Mouse (Mus musculus): ENCODE data around the gene Gtf2h3.
"Not testable (repeated sequence)": the region's sequence is repeated elsewhere in the genome, so short reads cannot be mapped to it uniquely, and the experiment has no call there.

The Gtf2h3 gene

DNA sequence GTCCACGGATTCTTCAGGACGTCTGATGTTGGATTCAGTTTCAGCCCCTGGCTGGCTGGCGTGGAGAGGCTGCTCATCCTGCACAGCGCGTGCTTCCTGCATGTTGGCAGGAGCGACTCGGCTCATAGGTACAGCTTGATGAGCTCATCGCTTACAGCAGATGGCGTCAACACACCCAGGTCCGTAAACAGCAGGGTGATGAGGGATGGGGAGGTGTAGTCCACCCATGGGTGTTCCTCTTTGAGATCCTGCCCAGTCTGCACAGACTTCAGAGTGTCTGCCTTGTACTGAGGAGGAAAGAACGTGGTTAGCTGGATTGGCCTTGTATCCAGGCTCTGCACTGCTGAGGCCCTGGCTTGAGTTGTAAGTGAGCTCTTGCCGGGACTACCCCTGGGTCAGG lies 7.9 kb upstream of the Gtf2h3 start:
- no peak for DNase-seq (ENCODE audit: low read depth, low spot score)

DNA sequence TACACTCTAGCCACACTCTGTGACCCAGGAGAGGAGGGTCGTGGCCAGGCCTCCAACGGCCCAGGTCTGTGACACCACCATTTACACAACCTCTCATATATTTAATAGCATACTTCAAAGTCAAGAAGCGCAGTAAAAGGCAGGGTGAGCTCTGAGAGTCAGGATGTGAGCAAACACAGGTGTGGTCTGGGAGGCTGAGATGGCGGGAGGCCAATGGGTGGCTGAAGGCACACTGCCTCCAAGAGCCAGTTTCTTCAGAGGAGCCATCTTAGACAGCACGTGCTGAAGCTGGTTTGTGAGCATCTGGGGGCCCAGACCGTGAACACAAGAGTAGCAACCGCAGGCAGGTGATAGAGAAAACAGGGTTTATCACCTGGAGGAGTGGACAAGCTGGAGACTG lies 3.5 kb upstream of the Gtf2h3 start:
- no peak for DNase-seq (ENCODE audit: low read depth, low spot score)

DNA sequence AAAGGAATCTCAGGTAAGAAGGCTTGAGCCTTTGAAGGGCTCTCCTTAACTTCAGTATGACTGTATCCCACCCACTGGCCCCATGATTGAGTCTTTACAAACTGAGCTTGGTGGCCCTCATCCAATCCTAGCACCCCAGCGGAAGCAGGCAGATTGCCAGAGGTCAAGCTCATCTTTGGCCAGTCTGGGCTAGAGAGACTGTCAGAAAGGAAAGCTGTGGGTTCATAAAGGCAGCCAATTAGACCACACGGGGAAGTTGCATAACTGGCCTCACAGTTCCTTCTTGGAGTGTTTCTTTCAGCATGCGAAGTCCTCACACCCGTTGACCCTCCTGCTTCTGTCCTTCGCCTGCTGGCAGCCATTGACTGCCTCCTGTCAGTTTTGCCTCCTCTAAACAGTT lies 3.6 kb downstream of the Gtf2h3 start:
- DNase-seq (ENCODE audit: low read depth, low spot score), result no peak

DNA sequence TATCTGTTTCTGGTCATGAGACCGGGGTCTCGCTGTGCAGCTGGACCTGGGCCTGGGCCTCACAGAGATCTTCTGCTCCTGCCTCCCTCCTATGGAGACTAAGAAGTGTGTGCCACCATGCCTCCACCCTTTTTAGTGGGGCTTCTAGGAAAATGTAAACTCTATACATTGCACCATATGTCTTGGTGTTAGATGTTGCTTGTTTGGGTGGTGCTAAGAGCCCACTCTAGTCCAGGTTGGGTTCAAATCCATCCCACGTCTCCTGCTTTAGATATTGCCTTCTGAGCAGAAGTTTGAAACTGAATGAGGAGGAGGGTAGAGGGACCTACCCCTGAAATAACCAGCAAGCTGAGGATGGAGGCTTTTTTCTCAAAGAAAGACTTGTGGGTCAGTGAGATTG lies 13.8 kb downstream of the Gtf2h3 start:
- no peak for DNase-seq (ENCODE audit: low read depth, low spot score)

DNA sequence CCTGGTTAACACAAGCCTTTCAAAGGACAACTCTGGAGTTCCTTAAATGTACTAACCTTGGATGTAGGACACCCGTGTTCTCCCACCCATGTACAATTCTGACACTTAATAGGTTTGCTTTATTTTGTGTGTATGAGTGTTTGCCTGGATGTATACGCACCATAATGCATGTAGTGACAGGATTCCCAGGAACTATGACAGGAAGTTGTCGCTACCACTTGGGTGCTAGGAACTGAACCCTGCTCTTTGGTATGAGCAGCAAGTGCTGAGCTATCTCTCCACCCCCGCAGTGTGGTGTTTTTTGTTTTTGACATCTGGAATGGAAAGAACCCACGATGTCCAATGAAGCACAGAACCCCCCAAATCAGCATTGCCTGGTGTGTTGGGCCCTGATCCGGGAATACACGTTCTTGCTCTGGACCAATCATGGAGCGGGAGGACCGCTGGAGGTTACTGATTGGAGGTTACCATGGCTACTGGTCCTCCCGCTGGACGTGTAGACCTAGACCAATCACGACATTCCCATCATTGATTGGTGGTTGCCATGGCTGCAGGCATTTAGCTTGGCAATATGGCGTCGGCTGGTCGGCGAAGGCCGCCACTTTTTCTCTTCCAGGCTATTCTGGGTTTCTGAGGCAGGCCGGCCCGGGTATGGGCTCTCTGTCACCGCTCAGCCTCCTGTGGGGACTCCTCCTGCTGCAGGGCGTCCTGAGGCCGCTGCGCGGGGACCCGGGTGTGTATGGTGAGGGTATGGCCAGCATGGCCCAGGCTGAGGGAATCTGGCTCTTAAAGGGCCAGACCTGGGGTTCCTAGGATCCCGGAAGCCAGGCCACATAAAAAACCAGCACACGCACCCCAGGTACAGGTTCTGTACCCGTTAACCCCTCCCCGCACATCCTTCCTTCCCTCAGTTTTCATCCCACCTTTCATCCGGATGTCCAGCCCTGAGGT lies 19.6 kb downstream of the Gtf2h3 start:
- DNase-seq (ENCODE audit: low read depth, low spot score), result peak; percentile 99

DNA sequence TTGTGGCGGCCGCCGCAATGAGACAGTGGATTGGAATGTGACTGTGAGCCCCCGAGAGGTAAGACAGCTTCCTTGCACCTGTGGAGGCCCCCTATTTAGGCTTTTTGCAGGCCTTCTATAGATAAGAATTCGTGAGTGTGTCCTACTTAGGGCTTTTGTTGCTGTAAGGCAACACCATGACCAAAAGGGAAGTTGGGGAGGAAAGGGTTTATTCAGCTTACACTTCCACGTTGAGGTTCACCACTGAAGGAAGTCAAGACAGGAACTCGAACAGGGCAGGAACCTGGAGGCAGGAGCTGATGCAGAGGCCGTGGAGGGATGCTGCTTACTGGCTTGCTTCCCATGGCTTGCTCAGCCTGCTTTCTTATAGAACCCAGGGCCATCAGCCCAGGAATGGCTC lies 20.8 kb downstream of the Gtf2h3 start:
- not testable (repeated sequence) for DNase-seq (ENCODE audit: low read depth, low spot score)

DNA sequence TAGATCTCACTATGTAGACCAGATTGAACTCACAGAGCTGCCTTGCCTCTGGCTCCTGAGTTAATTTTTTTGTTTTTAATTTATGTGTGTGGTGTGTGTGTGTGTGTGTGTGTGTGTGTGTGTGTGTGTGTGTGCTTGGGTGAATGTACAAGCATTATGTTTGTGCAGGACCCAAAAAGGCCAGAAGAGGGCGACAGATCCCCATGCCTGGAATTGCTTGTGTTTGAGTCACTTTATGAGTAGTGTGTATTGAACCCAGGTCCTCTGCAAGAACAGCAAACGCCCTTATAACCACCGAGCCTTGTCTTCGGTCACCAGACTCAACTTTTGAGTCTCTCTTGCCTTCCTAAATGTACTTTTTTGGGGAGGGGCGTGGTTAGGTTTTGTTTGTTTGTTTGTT lies 23.4 kb downstream of the Gtf2h3 start:
- peak; percentile 85 for DNase-seq (ENCODE audit: low read depth, low spot score)

DNA sequence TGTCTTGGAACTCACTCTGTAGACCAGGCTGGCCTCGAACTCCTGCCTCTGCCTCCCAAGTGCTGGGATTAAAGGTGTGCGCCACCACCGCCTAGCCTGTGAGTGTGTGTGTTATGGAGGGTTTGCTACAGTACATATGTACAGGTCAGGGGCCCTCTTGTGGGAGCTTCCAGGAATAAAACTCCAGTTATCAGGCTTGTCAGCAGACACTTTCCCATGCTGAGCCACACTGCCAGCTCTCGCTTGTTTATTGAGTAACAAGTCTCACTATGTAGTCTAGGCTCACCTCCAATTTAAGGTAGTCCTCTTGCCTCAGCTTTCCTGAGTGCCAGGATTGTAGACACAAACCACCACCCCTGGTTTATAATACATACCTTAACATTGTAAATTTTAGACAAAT lies 25.4 kb downstream of the Gtf2h3 start:
- DNase-seq (ENCODE audit: low read depth, low spot score), result no peak

DNA sequence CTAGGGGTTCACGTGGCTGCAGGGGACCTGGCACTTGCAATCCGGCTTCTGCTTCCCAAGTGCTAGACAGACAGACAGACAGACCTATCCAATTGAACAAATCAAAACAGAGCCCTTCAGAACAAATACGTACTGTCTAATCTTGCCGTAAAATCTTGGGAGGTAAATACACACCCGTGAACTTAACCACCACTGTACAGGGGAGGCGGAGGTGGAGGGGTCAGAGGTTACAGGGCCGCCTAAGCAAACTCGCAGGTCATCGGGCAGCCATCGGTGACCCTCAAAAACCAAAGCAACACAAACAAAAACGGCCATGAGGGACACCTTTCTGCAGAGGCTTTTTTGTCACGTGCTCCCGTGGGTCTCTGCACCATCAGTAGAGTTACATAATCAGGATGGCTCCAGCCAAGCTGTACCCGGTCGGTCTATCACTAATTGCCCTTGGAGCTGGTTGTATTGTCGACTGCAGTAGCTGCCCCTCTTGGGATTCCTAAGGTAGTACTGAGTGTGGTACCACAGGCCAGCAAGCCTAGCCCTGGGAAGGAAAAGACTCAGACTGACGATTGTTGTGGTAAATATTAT lies 26.2 kb downstream of the Gtf2h3 start:
- DNase-seq (ENCODE audit: low read depth, low spot score), result no peak

DNA sequence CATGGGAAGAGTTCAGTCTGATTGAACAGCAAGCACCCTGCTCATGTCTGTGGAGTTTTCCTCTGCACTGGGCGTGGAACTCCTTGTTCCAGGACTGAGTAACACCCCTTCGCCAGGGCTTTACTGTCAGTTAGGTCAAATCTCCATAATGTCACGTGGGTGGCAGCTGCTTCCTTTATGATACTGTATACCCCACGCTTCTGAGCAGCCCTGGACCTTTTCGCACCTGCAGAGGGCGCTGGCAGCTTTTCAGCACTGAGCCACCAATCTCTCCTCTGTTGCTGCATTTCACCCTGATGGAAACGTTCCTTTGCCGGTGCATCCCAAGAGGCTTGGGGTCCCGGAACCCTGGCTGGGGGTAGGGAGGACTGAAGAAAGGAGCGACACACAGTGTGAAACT lies 32.0 kb downstream of the Gtf2h3 start:
- peak; percentile 97 for DNase-seq (ENCODE audit: low read depth, low spot score)

DNA sequence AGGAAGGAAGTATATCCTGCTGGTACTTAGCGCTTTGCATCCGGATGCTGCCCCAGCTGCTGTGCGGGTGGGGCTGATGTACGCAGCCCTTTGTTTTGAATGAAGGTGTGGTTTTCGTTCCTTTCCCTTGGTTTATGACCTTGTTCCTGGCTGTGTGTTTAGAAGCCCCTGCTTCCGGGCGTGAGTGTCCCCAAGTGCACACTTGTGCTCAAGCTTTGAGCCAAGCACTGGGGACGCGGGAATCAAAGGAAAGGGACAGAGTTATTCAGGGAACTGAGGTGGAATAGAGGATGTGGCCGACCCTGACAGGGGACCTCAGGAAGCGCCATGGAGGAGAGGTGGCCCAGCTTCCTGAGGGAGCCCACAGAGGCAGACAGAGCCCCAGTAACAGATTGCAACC lies 35.8 kb downstream of the Gtf2h3 start:
- peak; percentile 94 for DNase-seq (ENCODE audit: low read depth, low spot score)

DNA sequence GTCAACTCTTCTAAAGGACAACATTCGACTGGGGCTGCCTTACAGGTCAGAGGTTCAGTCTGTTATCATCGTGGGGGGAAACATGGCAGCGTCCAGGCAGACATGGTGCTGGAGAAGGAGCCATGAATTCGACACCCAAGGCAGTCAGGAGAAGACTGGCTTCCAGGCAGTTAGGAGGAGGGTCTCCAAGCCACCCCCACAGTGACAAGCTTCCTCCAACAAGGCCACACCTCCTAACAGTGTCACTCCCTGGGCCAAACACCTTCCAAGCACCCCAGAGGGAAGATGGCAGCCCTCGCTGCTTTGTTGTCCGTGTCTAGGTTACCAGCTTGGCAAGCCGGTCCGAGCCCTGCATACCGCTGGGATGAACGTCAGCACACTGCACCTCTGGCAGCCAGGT lies 39.8 kb downstream of the Gtf2h3 start:
- DNase-seq (ENCODE audit: low read depth, low spot score), result peak; percentile 85

DNA sequence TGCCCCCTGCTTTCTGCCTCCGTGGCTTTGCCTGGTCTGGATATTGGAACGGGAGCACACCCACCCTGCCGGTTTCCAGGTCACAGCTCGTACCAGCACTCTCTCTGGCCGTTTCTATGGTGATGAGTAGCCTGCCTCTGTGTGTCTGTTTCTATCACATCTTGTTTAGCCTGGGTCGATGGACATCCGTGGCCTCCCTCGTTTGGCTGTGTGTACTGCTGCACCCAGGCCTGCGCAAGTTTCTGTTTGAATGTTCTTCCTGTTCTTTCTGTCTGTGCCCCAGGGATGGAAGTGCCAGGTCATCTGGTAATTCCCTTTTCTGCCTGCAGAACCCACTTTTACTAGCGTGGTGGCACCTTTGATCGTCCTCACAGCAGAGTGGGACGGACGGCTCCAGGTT lies 42.4 kb downstream of the Gtf2h3 start:
- no peak for DNase-seq (ENCODE audit: low read depth, low spot score)

DNA sequence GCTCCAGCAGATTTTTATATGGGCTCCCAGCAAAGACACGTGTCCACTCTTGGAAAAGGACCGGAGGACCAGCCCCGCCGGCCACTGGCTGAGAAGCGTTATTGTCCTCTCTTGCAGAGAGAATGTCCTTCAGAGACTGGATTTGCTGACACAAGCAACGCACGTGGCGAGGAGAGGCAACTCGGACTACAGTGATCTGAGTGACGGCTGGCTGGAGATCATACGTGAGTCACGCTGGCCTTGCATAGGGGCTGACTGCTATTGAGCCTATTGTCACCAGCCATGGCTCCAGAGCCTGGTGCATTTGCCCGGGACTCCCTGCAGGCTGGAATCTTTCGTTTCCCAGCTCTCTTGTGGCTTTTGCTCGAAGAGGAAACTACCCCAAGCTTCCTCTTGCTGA lies 44.0 kb downstream of the Gtf2h3 start:
- no peak for DNase-seq (ENCODE audit: low read depth, low spot score)

DNA sequence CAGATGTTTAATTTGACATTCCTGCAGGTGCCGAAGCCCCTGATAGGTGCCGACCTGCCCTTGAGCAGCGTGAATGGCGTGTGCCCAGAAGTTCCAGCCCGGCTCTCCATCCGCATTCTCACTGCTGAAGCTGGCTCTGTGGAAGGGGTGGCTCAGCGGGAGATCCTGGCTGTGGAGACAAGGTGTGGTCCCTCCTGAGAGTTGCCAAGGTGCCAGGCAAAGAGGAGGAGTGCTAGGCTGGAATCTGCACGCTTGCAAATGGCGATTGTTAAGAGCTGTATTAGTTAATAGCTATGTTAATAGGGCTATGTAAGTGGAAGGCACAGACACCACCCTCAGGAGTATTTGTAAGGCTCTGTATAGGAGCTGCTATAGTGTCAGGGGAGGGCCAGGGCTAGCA lies 45.4 kb downstream of the Gtf2h3 start:
- DNase-seq (ENCODE audit: low read depth, low spot score), result peak; percentile 15

DNA sequence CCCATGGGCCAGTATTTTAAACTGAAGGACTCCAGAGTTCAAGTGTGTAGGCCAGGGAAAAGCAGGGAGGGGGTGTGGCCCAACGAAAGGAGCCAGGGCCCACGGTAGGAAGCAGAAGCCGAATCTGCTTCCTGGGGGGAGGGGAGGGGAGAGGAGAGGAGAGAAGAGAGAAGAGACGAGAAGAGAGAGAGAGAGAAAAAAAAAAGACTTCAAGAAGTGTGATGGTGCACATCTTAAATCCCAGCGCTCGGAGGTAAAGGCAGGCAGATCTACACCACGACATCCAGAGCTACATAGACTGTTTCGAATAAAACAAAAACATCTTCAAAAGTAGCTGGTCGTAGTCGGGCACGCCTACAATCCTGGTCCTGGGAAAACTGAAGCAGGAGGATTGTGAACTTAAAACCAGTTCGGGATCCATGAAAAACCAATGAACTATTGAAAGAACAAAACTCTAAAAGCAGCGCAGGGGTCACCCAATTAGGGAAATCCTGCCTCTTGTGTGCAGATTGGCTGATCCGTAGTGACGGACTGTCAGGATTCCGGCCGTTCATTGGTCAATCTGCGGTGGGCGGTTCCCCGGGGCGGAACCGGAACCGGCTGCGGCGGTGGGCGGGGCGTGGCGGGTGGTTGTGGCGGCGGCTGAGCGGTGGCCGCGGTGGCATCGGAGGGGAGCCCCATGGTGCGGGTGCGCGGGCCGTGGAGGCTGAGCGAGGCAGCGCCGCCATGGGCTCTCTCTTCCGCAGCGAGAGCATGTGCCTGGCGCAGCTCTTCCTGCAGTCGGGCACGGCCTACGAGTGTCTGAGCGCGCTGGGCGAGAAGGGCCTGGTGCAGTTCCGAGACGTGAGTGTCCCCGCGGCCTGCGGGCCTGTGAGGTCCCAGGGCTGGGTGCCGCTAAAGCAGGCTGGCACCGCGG lies 49.8 kb downstream of the Gtf2h3 start, which contains the start of gene Atp6v0a2:
Atp6v0a2 (plus strand) TSS at position 129 of the 916 bp plus-strand sequence.
- DNase-seq (ENCODE audit: low read depth, low spot score), result peak; percentile 93

DNA sequence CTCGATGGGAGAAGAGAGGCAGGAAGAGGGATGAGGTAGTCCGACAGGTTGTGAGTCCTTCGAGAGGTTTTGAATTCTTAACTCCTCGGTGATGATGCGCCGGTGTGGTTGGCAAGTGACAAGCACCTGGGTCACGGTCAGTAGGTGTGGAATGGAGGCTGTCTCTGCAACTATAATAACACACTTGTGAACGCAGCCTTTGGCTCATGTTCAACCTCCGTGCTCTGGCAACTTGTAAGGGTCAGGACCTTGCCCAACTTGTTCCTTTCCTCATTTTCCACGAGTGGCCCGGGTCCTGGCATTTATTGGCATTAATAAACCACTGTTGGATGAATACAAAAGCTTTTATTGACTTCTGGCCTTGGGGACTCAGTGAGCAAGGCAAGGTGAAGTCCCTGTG lies 50.7 kb downstream of the Gtf2h3 start:
- no peak for DNase-seq (ENCODE audit: low read depth, low spot score)

DNA sequence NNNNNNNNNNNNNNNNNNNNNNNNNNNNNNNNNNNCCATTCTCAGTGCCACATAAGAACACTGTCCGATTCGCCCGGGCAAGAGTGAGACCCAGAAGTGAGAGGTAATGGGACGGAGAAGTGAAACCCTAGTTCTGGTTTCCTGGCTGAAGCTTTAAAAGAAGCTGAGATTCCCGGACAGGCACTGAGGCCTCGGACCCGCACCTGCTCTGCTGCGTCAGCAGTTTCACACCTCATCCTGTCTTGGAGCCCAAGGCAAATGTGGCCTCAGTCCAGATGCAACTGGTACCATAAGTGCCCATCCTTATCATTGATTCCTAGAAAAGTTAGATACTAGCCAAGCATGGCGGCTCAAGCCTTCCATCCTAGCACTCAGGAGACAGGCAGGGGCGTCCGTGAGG lies 52.7 kb downstream of the Gtf2h3 start:
- DNase-seq (ENCODE audit: low read depth, low spot score), result no peak

DNA sequence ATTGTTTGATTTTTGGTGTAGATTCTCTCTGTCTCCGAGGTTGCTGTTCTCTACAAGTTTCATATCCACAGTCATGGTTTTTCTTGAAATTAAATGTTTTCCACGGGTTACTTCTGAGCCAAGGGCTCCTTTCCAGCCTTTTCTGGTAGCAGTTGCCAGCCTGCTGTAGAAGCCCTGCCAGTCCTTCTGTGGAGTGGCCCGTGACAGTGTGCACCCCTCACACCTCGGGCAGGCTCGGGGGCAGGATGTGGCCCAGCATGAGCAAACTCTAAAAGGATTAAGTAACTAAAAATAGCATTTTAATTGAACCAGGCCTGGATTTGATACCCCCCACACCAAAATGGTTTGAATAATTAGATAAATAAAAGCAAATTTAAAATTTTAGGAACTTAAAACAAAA lies 53.5 kb downstream of the Gtf2h3 start:
- no peak for DNase-seq (ENCODE audit: low read depth, low spot score)

DNA sequence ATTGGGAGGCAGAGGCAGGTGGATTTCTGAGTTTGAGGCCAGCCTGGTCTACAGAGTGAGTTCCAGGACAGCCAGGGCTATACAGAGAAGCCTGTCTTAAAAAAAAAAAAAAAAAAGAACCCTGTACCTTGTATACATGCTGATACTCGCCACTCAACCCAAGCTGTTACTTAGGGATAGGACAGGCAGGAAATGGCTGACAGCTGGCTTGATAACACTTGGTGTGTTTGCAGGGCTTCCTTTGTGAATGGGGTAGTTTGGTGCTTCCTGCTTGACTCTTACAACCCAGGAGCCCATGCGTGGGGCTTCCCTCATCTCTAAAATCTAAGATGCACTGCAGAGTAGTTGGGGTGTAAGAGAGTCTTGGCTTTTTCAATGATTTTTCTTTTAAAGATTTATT lies 54.5 kb downstream of the Gtf2h3 start:
- no peak for DNase-seq (ENCODE audit: low read depth, low spot score)

DNA sequence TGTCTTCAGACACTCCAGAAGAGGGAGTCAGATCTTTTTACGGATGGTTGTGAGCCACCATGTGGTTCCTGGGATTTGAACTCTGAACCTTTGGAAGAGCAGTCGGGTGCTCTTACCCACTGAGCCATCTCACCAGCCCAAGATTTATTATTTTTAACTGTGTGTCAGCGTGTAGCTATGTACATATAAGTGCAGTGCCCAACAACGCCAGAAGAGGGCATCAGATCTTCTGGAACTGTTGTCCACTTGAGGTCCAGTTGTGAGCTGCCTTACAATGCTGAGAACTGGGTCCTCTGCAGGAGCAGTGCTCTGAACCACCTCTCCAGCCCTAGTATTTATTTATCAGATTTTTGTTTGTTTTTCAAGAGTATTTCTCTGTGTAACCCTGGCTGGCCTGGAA lies 56.1 kb downstream of the Gtf2h3 start:
- peak; percentile 68 for DNase-seq (ENCODE audit: low read depth, low spot score)

DNA sequence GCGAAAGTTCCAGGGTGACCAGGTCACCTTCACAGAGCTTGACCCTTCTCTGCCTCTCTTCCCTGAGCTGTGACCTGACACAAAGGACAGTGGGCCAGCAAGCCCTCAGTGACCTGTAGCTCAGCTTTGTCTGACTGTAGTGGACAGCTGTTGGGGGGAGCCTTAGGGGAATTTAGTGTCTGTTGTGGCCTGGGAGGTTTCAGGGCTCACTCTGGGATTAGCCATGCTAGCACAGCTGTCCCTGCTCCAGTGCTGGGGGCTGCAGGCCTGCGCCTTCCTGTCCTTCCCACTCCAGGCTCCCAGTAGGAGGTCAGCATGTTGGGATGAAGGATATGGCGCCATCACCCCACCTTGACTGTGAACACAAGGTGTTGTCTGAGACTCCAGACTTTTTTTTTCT lies 57.2 kb downstream of the Gtf2h3 start:
- no peak for DNase-seq (ENCODE audit: low read depth, low spot score)
